Mouse (Mus musculus) left cerebral cortex, adult 11 months (tissue): ENCODE results near the gene Col5a3.
A peak's percentile ranks its signal among the peaks of the same experiment; 100 is the strongest.

Experiments used
- DNase-seq: peaks from one replicate; pipeline ENCODE4 v3.0.0; 2022; ENCODE audit warnings: low spot score

Col5a3 gene

GRCm38 (mm10) chr9:20747682-20748081 lies 67.2 kb downstream of the Col5a3 start:
- no peak for DNase-seq

- DNase-seq = no peak
These were observed 68.7 kb downstream of the Col5a3 start, which contains the start of gene Olfm2 for GRCm38 (mm10) chr9:20746017-20746660. Gene Olfm2, minus strand, starts transcription at chr9:20746349.

DNA sequence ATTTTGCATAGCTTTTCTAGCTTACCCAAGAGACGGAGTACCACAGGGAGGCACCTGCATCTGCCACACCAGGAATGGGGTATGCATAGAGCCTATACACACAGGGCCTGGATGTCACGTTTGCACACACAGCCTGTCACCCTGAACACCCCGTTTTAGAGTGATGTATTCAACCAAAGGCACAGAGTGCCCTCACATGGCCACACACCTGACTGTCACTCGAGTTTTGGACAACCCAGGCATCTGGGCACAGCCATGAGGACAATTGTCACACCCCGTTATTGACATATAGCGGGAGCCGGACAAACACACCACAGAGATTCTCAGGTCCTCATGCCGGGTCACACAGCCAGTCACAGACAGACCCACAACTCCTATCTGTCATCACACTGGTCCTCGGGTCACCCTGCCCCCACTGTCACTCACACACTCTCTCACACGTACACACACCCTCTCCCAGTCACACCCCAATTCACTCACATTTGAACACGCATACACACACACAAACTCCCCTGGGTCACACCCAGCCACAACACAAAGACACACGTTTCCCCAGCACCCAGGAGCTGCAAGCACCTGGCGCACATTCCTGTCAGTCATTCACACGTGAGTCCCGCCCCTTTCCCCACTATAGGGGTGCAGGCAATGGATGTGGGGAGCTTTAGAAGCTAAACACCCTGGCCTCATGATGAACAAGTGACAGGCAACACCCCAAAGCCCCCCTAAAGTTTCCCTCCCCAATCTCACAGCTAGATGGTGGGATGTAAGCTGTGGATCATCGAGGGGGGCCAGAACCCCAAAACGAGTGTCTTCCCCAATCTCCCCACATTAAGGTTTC lies 69.5 kb downstream of the Col5a3 start:
- no peak for DNase-seq

- no peak for DNase-seq
These were observed 70.7 kb downstream of the Col5a3 start for GRCm38 (mm10) chr9:20743946-20744738.

DNA sequence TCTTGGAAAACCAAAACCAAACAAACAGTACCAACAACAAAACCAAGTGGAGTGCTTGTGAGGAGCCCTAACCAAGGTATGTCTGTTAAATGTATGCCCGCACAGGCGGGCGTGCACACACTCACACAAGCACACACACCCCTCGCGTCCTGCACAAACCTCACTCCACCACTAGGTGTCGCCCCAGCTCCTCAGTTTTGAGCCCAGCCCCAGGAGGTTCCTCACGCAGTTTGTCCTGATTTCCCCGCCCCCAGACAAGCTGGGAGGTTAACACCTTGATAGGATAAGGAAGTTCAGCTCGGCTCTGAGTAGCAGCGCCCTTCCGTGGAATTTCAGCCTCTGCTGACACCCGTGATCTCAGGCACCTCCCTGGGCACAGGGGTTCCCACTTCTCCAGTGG lies 74.5 kb downstream of the Col5a3 start:
- peak; percentile 58 for DNase-seq

GRCm38 (mm10) chr9:20738251-20738999 lies 76.4 kb downstream of the Col5a3 start:
- no peak for DNase-seq

- no peak for DNase-seq
These were observed 77.6 kb downstream of the Col5a3 start for GRCm38 (mm10) chr9:20737227-20737626.

DNA sequence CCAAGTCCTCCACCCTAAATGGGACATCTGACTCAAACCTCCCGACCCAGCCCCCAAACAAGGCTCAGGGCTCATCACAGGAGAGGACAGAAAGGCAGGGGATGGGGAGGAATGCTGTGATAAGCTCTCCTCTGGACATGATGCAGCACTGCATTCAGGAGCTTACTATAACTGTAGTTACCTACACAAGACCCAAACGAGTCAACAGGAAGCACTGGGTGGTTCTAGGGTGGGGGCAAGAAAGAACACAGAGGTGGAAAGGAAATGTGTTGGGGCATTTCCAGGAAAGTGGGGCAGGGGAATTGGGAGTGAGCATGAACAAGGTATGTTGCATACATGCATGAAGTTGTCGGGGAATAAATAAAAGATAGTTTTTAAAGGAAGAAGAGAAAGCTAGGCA lies 80.2 kb downstream of the Col5a3 start:
- DNase-seq = no peak

DNA sequence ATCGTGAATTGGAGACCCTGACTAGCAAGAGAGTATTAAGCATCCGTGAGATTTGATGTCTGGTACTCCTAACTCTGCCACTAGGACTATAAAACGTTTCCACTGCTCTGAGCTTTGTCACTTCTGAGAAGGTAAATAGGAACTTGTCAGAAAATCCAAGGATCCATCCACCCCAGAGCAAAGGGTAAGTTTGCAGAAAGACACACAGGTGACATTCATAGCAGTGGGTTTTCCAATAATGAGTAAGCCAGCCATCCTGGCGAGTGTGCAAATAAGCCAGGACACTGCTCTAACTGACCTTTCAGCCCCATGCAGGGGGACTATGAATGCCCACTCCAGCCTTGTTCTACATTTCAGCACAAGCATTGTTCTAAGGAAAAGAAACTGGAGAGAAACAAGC lies 83.1 kb downstream of the Col5a3 start:
- no peak for DNase-seq

GRCm38 (mm10) chr9:20729451-20729850 lies 85.4 kb downstream of the Col5a3 start:
- DNase-seq = no peak

- no peak for DNase-seq
These were observed 87.2 kb downstream of the Col5a3 start for GRCm38 (mm10) chr9:20727601-20728113.

DNA sequence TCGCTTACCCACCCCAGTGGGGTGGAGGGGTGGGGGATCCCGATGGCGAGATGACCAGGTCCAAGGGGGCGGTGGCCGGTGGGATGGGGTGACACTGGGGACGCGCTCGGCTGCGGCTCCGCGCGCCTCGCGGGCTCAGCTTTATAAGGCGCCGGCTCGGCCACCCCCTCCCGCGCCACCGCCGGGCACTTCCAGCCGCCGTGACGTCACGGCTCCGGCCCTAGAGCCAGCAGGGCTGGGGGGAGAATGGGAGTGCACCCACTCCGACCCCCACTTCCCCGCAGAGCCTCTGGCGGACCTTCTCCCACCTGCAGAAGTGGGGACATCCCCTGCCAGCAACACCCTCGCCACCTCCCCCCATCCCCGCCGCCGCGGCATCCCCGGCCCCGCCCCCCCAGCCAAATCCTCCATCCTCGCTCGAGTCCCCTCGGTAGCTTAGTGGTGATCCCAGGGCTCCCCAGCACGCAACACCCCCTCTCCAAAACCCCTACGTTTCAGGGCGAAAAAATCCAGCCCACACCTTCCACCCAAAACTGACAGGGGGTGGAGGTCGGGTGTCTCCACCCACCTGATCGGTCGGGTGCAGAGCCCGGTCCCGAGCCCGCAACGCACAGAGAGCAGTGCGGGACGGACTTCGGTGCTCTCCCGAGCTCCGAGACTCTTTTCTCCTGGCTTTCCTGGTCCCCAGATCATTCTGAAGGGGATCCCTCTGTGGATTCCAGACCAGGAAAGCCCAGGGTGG lies 87.8 kb downstream of the Col5a3 start:
- DNase-seq = no peak

DNA sequence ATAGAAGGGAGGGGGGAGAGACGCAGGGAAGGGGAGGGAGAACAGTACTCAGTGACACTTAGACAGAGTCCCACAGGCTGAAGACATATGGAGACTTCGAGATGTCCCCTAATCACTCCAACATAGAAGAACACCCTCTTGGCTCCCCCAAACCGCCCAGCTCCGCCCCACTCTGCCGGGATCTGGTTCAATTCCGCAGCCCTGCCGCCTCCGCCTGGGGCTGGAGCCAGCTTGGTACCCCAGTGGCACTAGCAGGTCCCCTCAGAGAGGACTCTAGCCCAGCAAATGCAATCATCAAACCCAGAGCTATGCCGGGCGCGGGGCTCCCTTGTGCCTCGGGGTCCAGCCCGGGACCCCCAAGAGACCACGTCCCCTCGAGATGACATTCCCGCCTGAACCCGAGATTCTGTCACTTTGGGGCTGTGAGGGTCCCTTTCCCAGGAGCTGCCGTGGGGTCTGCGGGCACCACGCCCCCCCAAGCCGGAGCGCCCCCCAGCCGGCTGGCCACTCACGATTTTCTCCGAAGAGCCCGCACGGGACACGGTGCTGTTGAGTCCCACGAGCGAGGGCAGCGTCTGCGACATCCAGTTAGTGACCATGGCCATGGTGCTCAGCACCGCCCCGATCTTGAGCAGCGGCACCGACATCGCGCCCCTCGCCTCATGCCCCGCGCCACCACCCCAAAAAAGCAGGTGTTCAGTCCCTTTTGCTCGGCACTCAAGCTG lies 88.6 kb downstream of the Col5a3 start:
- DNase-seq = no peak

- no peak for DNase-seq
These were observed 93.3 kb downstream of the Col5a3 start for GRCm38 (mm10) chr9:20721582-20721981.
